Mouse (Mus musculus) lung, embryonic 16.5 days (tissue): ENCODE results near the gene Gm11032. TPM values are rescaled to one million over a fixed set of nuclear protein-coding genes. Genes with fewer than 3 reads are reported as not detected.

Experiments used
- ATAC-seq: fragments of 200-750 bp; cut with Nextera tagmentation; 2 replicates; pipeline ENCODE4 v1.8.0; 2017; ENCODE audit warnings: low read depth, mild to moderate bottlenecking, moderate library complexity
- H3K27ac ChIP-seq: fragments of 300-500 bp; sonication (generic); 2 replicates; pipeline ENCODE4 v1.5.1; 2014; ENCODE audit warnings: mild to moderate bottlenecking, control low read depth, low read length
- H3K27me3 ChIP-seq: fragments of 300-500 bp; sonication (generic); 2 replicates; pipeline ENCODE4 v1.6.1; 2014; ENCODE audit warnings: low read depth, low read length, mixed read lengths; ENCODE audit not compliant: control insufficient read depth, insufficient read depth
- H3K36me3 ChIP-seq: fragments of 300-500 bp; sonication (generic); 2 replicates; pipeline ENCODE4 v1.6.1; 2014; ENCODE audit warnings: low read length; ENCODE audit not compliant: control insufficient read depth, insufficient read depth
- H3K4me1 ChIP-seq: fragments of 300-500 bp; sonication (generic); replicated peaks from 2 replicates; pipeline ENCODE4 v1.6.1; 2014; ENCODE audit warnings: low read length, mixed read lengths; ENCODE audit not compliant: control insufficient read depth, insufficient read depth
- H3K4me2 ChIP-seq: fragments of 300-500 bp; sonication (generic); 2 replicates; pipeline ENCODE4 v1.6.1; 2014; ENCODE audit warnings: low read depth, low read length, control low read depth
- H3K4me3 ChIP-seq: fragments of 300-500 bp; sonication (generic); 2 replicates; pipeline ENCODE4 v1.5.1; 2014; ENCODE audit warnings: mild to moderate bottlenecking, low read length, control low read depth
- H3K9ac ChIP-seq: fragments of 300-500 bp; sonication (generic); 2 replicates; pipeline ENCODE4 v1.6.1; 2014; ENCODE audit warnings: low read length, control low read depth
- H3K9me3 ChIP-seq: fragments of 300-500 bp; sonication (generic); 2 replicates; pipeline ENCODE4 v1.6.1; 2016; ENCODE audit warnings: low read length; ENCODE audit not compliant: control insufficient read depth
- WGBS: fragments of 180-500 bp; shearing (Covaris S2); extraction: QIAGEN DNeasy Blood & Tissue Kit; methylation state at CpG from one replicate; pipeline ENCODE4 v1.1.7; 2014; 5-methylcytosine and 5-hydroxymethylcytosine counted together
- polyA plus RNA-seq: library from polyadenylated mRNA; unstranded; fragments of >200 nt; fragmentation: Nextera tagmentation; extraction: Ambion mirVana; gene quantifications from 2 replicates; pipeline ENCODE4 v1.2.1, GENCODE M21; 2015

Gm11032 gene
- polyA plus RNA-seq, 1 experiment from 2014 or later: not detected

DNA sequence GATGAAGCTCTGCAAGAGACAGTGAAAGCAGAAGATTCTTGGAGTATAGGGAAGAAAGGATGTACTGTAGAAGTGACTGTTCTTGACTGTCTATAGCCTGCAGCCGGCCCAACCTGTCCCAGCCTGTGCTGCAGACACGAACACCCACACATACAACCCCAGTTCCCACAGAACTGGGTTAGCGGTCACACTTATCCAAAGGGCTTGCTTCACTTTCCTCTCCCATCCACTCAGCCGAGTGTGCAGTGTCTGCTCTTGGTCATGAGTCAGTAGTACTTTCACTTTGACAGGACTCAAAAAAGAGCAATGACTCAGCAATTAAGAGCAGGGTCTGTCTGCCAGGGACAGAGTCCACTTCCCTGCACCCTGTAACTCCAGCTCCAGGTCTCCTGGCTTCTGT is 41.5 kb downstream of the Gm11032 start:
- Histone ChIP-seq H3K27me3 (no peaks in the 10 kb centered on the region), H3K4me1 (no peaks in the 10 kb centered on the region), H3K9ac (no peak overlapping the region), H3K4me2 (no peak overlapping the region), H3K9me3 (no peaks in the 10 kb centered on the region), H3K27ac (no peak overlapping the region; the same call in 1 of the 2 replicates), H3K4me3 (no peak overlapping the region), H3K36me3 (peaks cover 13% of the 10 kb centered on the region)
- peak; percentile 28; the same call in 1 of the 2 replicates for ATAC-seq
- 86% methylated on average over 4 of the region's 4 CpGs for WGBS

DNA sequence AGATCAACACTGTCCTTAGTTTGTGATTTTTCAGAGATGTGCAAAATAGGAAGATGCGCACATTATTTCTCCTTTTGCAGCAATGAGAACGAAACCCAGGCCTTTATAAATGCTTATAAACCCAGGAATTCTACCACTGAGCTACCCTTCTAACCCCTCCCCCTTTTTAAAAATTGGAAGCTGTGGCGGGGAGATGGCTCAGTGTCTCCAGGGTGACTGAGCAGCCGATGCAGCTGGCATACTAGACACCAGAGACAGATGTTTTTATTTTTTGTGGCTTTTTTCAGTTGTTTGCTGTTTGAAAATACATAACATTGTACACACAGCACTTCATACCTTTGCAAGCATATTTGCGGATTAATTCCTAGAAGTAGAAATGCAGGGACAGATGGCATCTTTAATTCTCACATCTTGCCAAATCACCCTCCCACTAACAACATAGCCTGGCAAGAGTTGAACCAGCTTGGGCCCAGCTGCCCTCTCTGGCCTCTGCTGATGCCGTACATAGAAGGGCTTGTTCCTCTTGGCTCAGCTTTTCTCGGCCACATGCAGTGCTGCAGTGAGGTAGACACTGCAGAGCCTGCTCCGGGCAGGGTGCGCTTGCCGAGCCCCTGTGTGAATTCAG is 42.1 kb downstream of the Gm11032 start:
- Histone ChIP-seq H3K4me1 (no peaks in the 10 kb centered on the region), H3K36me3 (peaks cover 14% of the 10 kb centered on the region), H3K27ac (no peak overlapping the region; the same call in none of the 2 replicates), H3K4me3 (no peak overlapping the region), H3K4me2 (no peak overlapping the region), H3K9me3 (no peaks in the 10 kb centered on the region), H3K9ac (no peak overlapping the region), H3K27me3 (no peaks in the 10 kb centered on the region)
- WGBS: 75% methylated on average over 10 of the region's 10 CpGs
- peak; percentile 84 for ATAC-seq

DNA sequence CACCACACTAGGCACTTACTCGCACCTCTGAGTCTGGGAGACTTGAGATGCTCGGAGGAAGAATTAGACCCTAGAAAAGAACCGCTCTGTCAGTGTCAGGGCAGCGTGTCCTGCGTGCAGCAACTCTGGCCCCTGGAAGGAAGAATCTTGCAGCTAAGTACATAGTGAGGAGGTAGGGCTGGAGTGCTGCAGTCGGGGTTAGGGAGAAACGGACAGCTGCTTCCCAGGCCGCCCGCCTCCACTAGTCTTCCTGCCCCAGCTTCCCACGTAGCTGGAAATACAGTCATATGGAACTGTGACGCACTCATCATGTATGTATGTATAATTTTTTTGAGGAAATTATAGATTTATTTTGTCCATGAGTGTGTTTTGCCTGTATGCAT is 42.6 kb downstream of the Gm11032 start:
- WGBS: 84% methylated on average over 11 of the region's 11 CpGs
- Histone ChIP-seq H3K27me3 (no peaks in the 10 kb centered on the region), H3K4me1 (no peaks in the 10 kb centered on the region), H3K4me3 (no peak overlapping the region), H3K4me2 (no peak overlapping the region), H3K36me3 (peaks cover 15% of the 10 kb centered on the region), H3K9me3 (no peaks in the 10 kb centered on the region), H3K9ac (no peak overlapping the region), H3K27ac (no peak overlapping the region; the same call in 1 of the 2 replicates)
- ATAC-seq: peak; percentile 65

Other genes starting within 250 kb of the Gm11032 start
- 0.28 and 0.35 TPM in 2 replicates for gene Hormad2, start 179.0 kb upstream of the Gm11032 start, polyA plus RNA-seq
- 26.1 and 27.4 TPM in 2 replicates for gene Mtmr3, start 25.2 kb upstream of the Gm11032 start, polyA plus RNA-seq
- 34.1 and 35.9 TPM in 2 replicates for gene Ascc2, start 17.7 kb downstream of the Gm11032 start, polyA plus RNA-seq
- 806 and 839 TPM in 2 replicates for gene Uqcr10, start 84.3 kb downstream of the Gm11032 start, polyA plus RNA-seq
- 76.5 and 80.0 TPM in 2 replicates for gene Zmat5, start 84.6 kb downstream of the Gm11032 start, polyA plus RNA-seq
- gene Cabp7, start 126.7 kb downstream of the Gm11032 start, polyA plus RNA-seq: 0.14 and 0.28 TPM in 2 replicates
- gene Nf2, start 229.5 kb downstream of the Gm11032 start, polyA plus RNA-seq: 40.1 and 41.6 TPM in 2 replicates